Mouse (Mus musculus) intestine, embryonic 14.5 days (tissue): ENCODE results near the gene Casp3. TPM values are rescaled to one million over a fixed set of nuclear protein-coding genes. Genes with fewer than 3 reads are reported as not detected.

Source experiments
- ATAC-seq: fragments of 200-750 bp; cut with Nextera tagmentation; replicated peaks from 2 replicates; pipeline ENCODE4 v1.8.0; 2017; ENCODE audit warnings: low read depth, moderate number of reproducible peaks, moderate TSS enrichment, moderate library complexity; ENCODE audit not compliant: low FRiP score, low TSS enrichment
- DNase-seq: peaks from one replicate; pipeline ENCODE4 v3.0.0-alpha.2; 2018; ENCODE audit warnings: low spot score
- H3K27ac ChIP-seq: fragments of 300-500 bp; sonication (generic); 2 replicates; pipeline ENCODE4 v1.5.1; 2014; ENCODE audit warnings: low read depth, mild to moderate bottlenecking, control low read depth
- H3K27me3 ChIP-seq: fragments of 300-500 bp; sonication (generic); replicated peaks from 2 replicates; pipeline ENCODE4 v1.6.1; 2014; ENCODE audit warnings: low read length, control low read depth; ENCODE audit not compliant: control insufficient read depth, insufficient read depth
- H3K36me3 ChIP-seq: fragments of 300-500 bp; sonication (generic); 2 replicates; pipeline ENCODE4 v1.6.1; 2014; ENCODE audit warnings: low read length, control low read depth; ENCODE audit not compliant: control insufficient read depth, insufficient read depth
- H3K4me1 ChIP-seq: fragments of 300-500 bp; sonication (generic); replicated peaks from 2 replicates; pipeline ENCODE4 v1.6.1; 2014; ENCODE audit warnings: low read length, control low read depth, mixed read lengths; ENCODE audit not compliant: control insufficient read depth, insufficient read depth
- H3K4me2 ChIP-seq: fragments of 300-500 bp; sonication (generic); 2 replicates; pipeline ENCODE4 v1.6.1; 2014; ENCODE audit warnings: low read length
- H3K4me3 ChIP-seq: fragments of 300-500 bp; sonication (generic); 2 replicates; pipeline ENCODE4 v1.5.1; 2014; ENCODE audit warnings: low read depth, low read length, control low read depth, mixed read lengths
- H3K9ac ChIP-seq: fragments of 300-500 bp; sonication (generic); 2 replicates; pipeline ENCODE4 v1.6.1; 2014; ENCODE audit warnings: mild to moderate bottlenecking, low read length
- H3K9me3 ChIP-seq: fragments of 300-500 bp; sonication (generic); 2 replicates; pipeline ENCODE4 v1.6.1; 2016; ENCODE audit warnings: low read length, control low read depth; ENCODE audit not compliant: control insufficient read depth
- WGBS: fragments of 180-500 bp; shearing (Covaris S2); extraction: QIAGEN DNeasy Blood & Tissue Kit; methylation state at CpG from one replicate; pipeline ENCODE4 v1.1.7; 2014; 5-methylcytosine and 5-hydroxymethylcytosine counted together
- polyA plus RNA-seq: library from polyadenylated mRNA; unstranded; fragments of >200 nt; fragmentation: Nextera tagmentation; extraction: Ambion mirVana; gene quantifications from 2 replicates; pipeline ENCODE4 v1.2.1, GENCODE M21; 2014

Gene Casp3
- polyA plus RNA-seq, 1 experiment from 2014 or later = 57.1 TPM

DNA sequence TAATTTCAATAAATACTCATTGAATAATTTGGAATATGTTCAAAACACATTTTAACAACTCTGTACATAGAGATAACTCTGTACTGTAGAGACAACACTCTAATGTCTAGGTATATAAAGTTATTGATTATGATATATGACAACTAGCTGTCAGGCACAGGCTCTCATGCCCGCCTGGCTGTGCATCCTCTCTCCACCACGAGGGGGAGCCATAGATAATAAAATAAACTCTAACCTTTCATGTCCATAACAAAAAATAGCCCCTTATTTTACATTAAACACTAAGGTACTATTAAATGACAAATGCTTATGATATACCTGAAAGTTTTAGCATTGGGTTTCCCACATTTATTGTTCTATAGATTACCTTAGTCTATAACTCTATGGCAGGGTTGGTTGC, 54.4 kb downstream of the Casp3 start:
- Histone ChIP-seq H3K4me3 (no peak overlapping the region), H3K4me2 (no peak overlapping the region), H3K36me3 (no peaks in the 10 kb centered on the region), H3K4me1 (no peaks in the 10 kb centered on the region), H3K27me3 (no peaks in the 10 kb centered on the region), H3K27ac (no peak overlapping the region), H3K9me3 (peaks cover 2% of the 10 kb centered on the region; the same call in 1 of the 2 replicates), H3K9ac (no peak overlapping the region)
- ATAC-seq = peak; percentile 43; the same call in 1 of the 2 replicates
- 0% methylated on average over 2 of the region's 2 CpGs for WGBS
- peak; percentile 78 for DNase-seq

DNA sequence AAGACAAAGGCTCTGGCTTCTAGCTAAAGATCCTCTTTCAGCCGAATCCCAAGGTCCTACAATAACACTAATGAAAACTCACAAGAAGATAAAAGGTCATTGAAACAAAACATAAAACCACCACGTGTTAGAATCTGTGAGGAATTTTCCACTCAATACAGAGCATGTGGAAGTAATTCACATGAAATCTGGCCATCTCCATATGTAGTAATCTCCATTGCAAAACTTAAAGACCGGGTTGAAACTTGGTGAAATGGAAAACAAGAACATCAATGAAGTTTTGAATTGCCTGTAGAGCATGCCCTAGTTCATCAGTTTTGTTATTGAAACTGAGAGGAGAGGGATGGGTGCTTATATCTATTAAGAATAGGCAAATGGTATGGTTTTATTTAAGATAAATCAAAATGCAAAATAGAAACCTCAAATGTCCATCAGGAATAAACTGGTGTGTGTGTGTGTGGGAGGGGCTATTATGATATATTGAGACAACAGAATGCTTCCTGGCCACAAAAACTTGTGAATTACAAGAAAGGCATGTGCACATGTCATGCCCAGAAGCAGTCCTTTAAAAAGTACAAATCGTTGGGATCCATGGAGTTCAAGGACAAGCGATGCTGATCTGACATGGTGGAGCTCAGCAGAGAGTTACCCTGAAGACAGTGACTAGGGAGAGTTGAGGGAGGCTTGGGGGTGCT, 63.7 kb downstream of the Casp3 start:
- H3K9me3 ChIP-seq = 0 out of 2 replicates have a peak, but pooled peaks cover 3% of the 10 kb centered on the region
- no peak for ATAC-seq

DNA sequence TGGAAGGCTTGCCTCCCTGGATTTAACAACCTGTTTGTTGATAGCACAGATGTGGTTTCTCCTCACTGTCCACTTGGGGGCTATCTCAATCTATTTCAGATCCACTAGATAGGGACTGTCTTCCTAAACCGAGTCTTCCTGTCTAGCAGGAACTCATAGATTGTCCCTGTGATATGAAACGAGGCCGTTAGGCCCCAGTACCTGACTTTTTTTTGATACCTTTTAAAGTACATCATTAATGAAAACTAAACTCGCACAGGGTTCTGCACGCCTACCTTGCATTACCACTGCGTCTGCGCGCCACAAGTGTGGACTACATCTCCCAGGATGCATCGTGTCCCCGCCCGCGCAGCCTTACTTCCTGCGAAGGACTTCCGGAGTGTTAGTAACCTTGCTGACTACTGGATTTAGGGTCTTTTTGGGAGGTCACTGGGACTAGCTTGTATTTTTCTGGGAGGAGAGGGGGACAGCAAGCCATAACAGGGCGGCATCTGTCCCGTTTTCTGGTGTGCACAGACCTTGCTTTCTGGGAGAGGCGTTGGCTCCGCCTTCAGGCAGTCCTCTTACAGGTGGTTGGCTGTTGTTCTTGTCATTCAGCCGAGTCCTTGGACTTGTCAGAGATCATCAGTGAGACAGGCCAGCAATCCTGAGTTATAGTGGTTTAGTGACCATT, 69.7 kb downstream of the Casp3 start:
- ATAC-seq (peak; percentile 99), DNase-seq (peak; percentile 98)
- Histone ChIP-seq H3K9ac (peak overlapping the region; percentile 81), H3K4me2 (peak overlapping the region; percentile 47), H3K36me3 (no peaks in the 10 kb centered on the region), H3K27ac (peak overlapping the region; percentile 88), H3K9me3 (no peaks in the 10 kb centered on the region), H3K4me1 (no peaks in the 10 kb centered on the region), H3K27me3 (no peaks in the 10 kb centered on the region), H3K4me3 (peak overlapping the region; percentile 67)
- under 1% methylated on average over 19 of the region's 19 CpGs for WGBS

More for the DNA sequence above, 63.7 kb downstream of the Casp3 start:
- no peak for DNase-seq
- Histone ChIP-seq H3K4me3 (no peak overlapping the region), H3K36me3 (no peaks in the 10 kb centered on the region), H3K4me2 (no peak overlapping the region), H3K27me3 (no peaks in the 10 kb centered on the region), H3K27ac (no peak overlapping the region), H3K9ac (no peak overlapping the region), H3K4me1 (no peaks in the 10 kb centered on the region)
- WGBS = 72% methylated on average over 5 of the region's 5 CpGs

Other genes with a start within 250 kb of the Casp3 start
- 24.8 and 25.2 TPM in 2 replicates for gene Acsl1, start 146.3 kb upstream of the Casp3 start, polyA plus RNA-seq
- gene Cenpu, start 65.3 kb upstream of the Casp3 start, polyA plus RNA-seq = 19.8 and 20.0 TPM in 2 replicates
- gene Primpol, start 79 bp upstream of the Casp3 start, polyA plus RNA-seq = 16.0 and 19.1 TPM in 2 replicates
- gene Irf2, start 122.4 kb downstream of the Casp3 start, polyA plus RNA-seq = 19.3 and 25.4 TPM in 2 replicates